Mouse (Mus musculus) embryonic facial prominence, embryonic 10.5 days (tissue): ENCODE measurements around the gene Fpr1. TPM values are rescaled to one million over a fixed set of nuclear protein-coding genes. Genes with fewer than 3 reads are reported as not detected.
A peak's percentile ranks its signal among the peaks of the same experiment; 100 is the strongest.

Source experiments
- DNase-seq: peaks from one replicate; pipeline ENCODE4 v3.0.0-alpha.2; 2017; ENCODE audit warnings: low spot score
- H3K27ac ChIP-seq: fragments of 300-500 bp; sonication (generic); replicated peaks from 2 replicates; pipeline ENCODE4 v1.5.1; 2016; ENCODE audit warnings: mild to moderate bottlenecking
- H3K27me3 ChIP-seq: fragments of 300-500 bp; sonication (generic); replicated peaks from 2 replicates; pipeline ENCODE4 v1.6.1; 2016; ENCODE audit warnings: low read depth, mild to moderate bottlenecking; ENCODE audit not compliant: poor library complexity, severe bottlenecking
- H3K36me3 ChIP-seq: fragments of 300-500 bp; sonication (generic); replicated peaks from 2 replicates; pipeline ENCODE4 v1.6.1; 2016; ENCODE audit warnings: mild to moderate bottlenecking, moderate library complexity
- H3K4me1 ChIP-seq: fragments of 300-500 bp; sonication (generic); 2 replicates; pipeline ENCODE4 v1.6.1; 2016
- H3K4me3 ChIP-seq: fragments of 300-500 bp; sonication (generic); 2 replicates; pipeline ENCODE4 v1.5.1; 2016; ENCODE audit warnings: mild to moderate bottlenecking, moderate library complexity
- H3K9me3 ChIP-seq: fragments of 300-500 bp; sonication (generic); 2 replicates; pipeline ENCODE4 v1.6.1; 2016; ENCODE audit warnings: mild to moderate bottlenecking
- whole genome bisulfite sequencing: fragments of 180-500 bp; shearing (Covaris S2); methylation state at CpG from one replicate; pipeline ENCODE4 v1.1.7; 2016; 5-methylcytosine and 5-hydroxymethylcytosine counted together
- polyA plus RNA-seq: library from polyadenylated mRNA; unstranded; fragments of >200 nt; fragmentation: Nextera tagmentation; extraction: Ambion mirVana; gene quantifications from 2 replicates; pipeline ENCODE4 v1.2.1, GENCODE M21; 2016

Fpr1 gene
- polyA plus RNA-seq, 1 experiment from 2014 or later: not detected

GRCm38 (mm10) chr17:17871697-17872096 is 12.0 kb downstream of the Fpr1 start:
- no peak overlapping the region for H3K4me3 ChIP-seq
- 90% methylated on average over 2 of the region's 2 CpGs for WGBS
- H3K27me3 ChIP-seq: no peaks in the 10 kb centered on the region
- DNase-seq: no peak
- no peaks in the 10 kb centered on the region for H3K36me3 ChIP-seq
- peaks cover 4% of the 10 kb centered on the region; the same call in 1 of the 2 replicates for H3K9me3 ChIP-seq
- H3K4me1 ChIP-seq: no peaks in the 10 kb centered on the region
- no peak overlapping the region for H3K27ac ChIP-seq

- Histone ChIP-seq H3K9me3 (peaks cover 4% of the 10 kb centered on the region; the same call in 1 of the 2 replicates), H3K4me1 (no peaks in the 10 kb centered on the region), H3K27ac (no peak overlapping the region), H3K27me3 (no peaks in the 10 kb centered on the region), H3K4me3 (no peak overlapping the region), H3K36me3 (peaks cover under 1% of the 10 kb centered on the region; the same call in 1 of the 2 replicates)
- no peak for DNase-seq
- WGBS: 88% methylated on average over 2 of the region's 2 CpGs
Observed at GRCm38 (mm10) chr17:17870892-17871550, 12.7 kb downstream of the Fpr1 start.

GRCm38 (mm10) chr17:17866801-17867469 is 16.8 kb downstream of the Fpr1 start:
- WGBS: 92% methylated on average over 11 of the region's 11 CpGs
- H3K9me3 ChIP-seq: no peaks in the 10 kb centered on the region
- no peaks in the 10 kb centered on the region for H3K27me3 ChIP-seq
- no peak overlapping the region for H3K4me3 ChIP-seq
- DNase-seq: no peak
- H3K4me1 ChIP-seq: no peaks in the 10 kb centered on the region
- peaks cover 13% of the 10 kb centered on the region; the same call in 1 of the 2 replicates for H3K36me3 ChIP-seq
- H3K27ac ChIP-seq: no peak overlapping the region

GRCm38 (mm10) chr17:17865168-17865567 is 18.6 kb downstream of the Fpr1 start:
- no peaks in the 10 kb centered on the region for H3K9me3 ChIP-seq
- H3K4me3 ChIP-seq: no peak overlapping the region
- WGBS: 64% methylated on average over 2 of the region's 2 CpGs
- H3K4me1 ChIP-seq: no peaks in the 10 kb centered on the region
- DNase-seq: no peak
- H3K27me3 ChIP-seq: no peaks in the 10 kb centered on the region
- H3K27ac ChIP-seq: no peak overlapping the region
- H3K36me3 ChIP-seq: peaks cover 13% of the 10 kb centered on the region; the same call in 1 of the 2 replicates

- no peak for DNase-seq
- 78% methylated on average over 1 of the region's 1 CpGs for whole genome bisulfite sequencing
- Histone ChIP-seq H3K36me3 (peaks cover 13% of the 10 kb centered on the region; the same call in 1 of the 2 replicates), H3K27ac (no peak overlapping the region), H3K4me3 (no peak overlapping the region), H3K4me1 (no peaks in the 10 kb centered on the region), H3K9me3 (no peaks in the 10 kb centered on the region), H3K27me3 (no peaks in the 10 kb centered on the region)
Observed at GRCm38 (mm10) chr17:17862360-17862759, 21.4 kb downstream of the Fpr1 start.

- Histone ChIP-seq H3K27me3 (no peaks in the 10 kb centered on the region), H3K27ac (no peak overlapping the region), H3K36me3 (peaks cover 9% of the 10 kb centered on the region; the same call in 1 of the 2 replicates), H3K4me3 (no peak overlapping the region), H3K4me1 (peaks cover 7% of the 10 kb centered on the region), H3K9me3 (no peaks in the 10 kb centered on the region)
- no peak for DNase-seq
- WGBS: 87% methylated on average over 3 of the region's 3 CpGs
Observed at GRCm38 (mm10) chr17:17860110-17860509, 23.6 kb downstream of the Fpr1 start.

- H3K27ac ChIP-seq: no peak overlapping the region
- 96% methylated on average over 1 of the region's 1 CpGs for WGBS
- no peaks in the 10 kb centered on the region for H3K27me3 ChIP-seq
- no peaks in the 10 kb centered on the region for H3K9me3 ChIP-seq
- H3K36me3 ChIP-seq: peaks cover 3% of the 10 kb centered on the region; the same call in 1 of the 2 replicates
- H3K4me3 ChIP-seq: no peak overlapping the region
- DNase-seq: no peak
- peaks cover 12% of the 10 kb centered on the region for H3K4me1 ChIP-seq
Observed at GRCm38 (mm10) chr17:17857446-17857845, 26.3 kb downstream of the Fpr1 start.

- H3K4me1 ChIP-seq: peaks cover 12% of the 10 kb centered on the region
- H3K36me3 ChIP-seq: no peaks in the 10 kb centered on the region; the same call in 1 of the 2 replicates
- H3K27me3 ChIP-seq: no peaks in the 10 kb centered on the region
- no peaks in the 10 kb centered on the region for H3K9me3 ChIP-seq
- 93% methylated on average over 1 of the region's 1 CpGs for WGBS
- H3K27ac ChIP-seq: no peak overlapping the region
- DNase-seq: no peak
- H3K4me3 ChIP-seq: no peak overlapping the region
Observed at GRCm38 (mm10) chr17:17856612-17857011, 27.1 kb downstream of the Fpr1 start.

GRCm38 (mm10) chr17:17855064-17855838 is 28.5 kb downstream of the Fpr1 start, which contains the start of gene Has1:
Gene Has1, minus strand, starts transcription at chr17:17855205.
- Histone ChIP-seq H3K27me3 (peaks cover 12% of the 10 kb centered on the region), H3K4me3 (no peak within 1 kb of the TSS), H3K27ac (0 out of 2 replicates have a peak within 1 kb of the TSS, but pooled peaks have one; percentile 14), H3K36me3 (no peaks in the 10 kb centered on the region; the same call in 1 of the 2 replicates), H3K9me3 (no peaks in the 10 kb centered on the region), H3K4me1 (peaks cover 14% of the 10 kb centered on the region)
- peak; percentile 37 for DNase-seq
- 37% methylated on average over 8 of the region's 8 CpGs for WGBS

- Histone ChIP-seq H3K36me3 (no peaks in the 10 kb centered on the region; the same call in 1 of the 2 replicates), H3K27ac (no peak overlapping the region), H3K4me3 (peak overlapping the region; percentile 16), H3K4me1 (peaks cover 13% of the 10 kb centered on the region), H3K9me3 (no peaks in the 10 kb centered on the region), H3K27me3 (peaks cover 37% of the 10 kb centered on the region)
- DNase-seq: peak; percentile 28
- WGBS: 14% methylated on average over 55 of the region's 55 CpGs
Observed at GRCm38 (mm10) chr17:17849906-17850712, 33.6 kb downstream of the Fpr1 start.

GRCm38 (mm10) chr17:17848988-17849387 is 34.8 kb downstream of the Fpr1 start:
- 86% methylated on average over 2 of the region's 2 CpGs for WGBS
- no peak overlapping the region for H3K27ac ChIP-seq
- H3K27me3 ChIP-seq: peaks cover 37% of the 10 kb centered on the region
- no peaks in the 10 kb centered on the region; the same call in 1 of the 2 replicates for H3K36me3 ChIP-seq
- DNase-seq: no peak
- no peak overlapping the region for H3K4me3 ChIP-seq
- H3K4me1 ChIP-seq: peaks cover 7% of the 10 kb centered on the region; the same call in 1 of the 2 replicates
- H3K9me3 ChIP-seq: no peaks in the 10 kb centered on the region
